Mouse (Mus musculus) kidney, adult 11 months (tissue): ENCODE measurements around the gene Simc1.
A peak's percentile ranks its signal among the peaks of the same experiment; 100 is the strongest.

Experiments used
- DNase-seq: peaks from one replicate; pipeline ENCODE4 v3.0.0; 2022

Gene Simc1

GRCm38 (mm10) chr13:54589996-54590951, 86.7 kb downstream of the Simc1 start, which contains the start of the genes Nop16 and Higd2a:
Gene Nop16, minus strand, starts transcription at chr13:54590090.
Gene Higd2a, plus strand, starts transcription at chr13:54590207.
- peak; percentile 99 for DNase-seq

- no peak for DNase-seq
These were observed 88.3 kb downstream of the Simc1 start for GRCm38 (mm10) chr13:54591776-54592356.

DNA sequence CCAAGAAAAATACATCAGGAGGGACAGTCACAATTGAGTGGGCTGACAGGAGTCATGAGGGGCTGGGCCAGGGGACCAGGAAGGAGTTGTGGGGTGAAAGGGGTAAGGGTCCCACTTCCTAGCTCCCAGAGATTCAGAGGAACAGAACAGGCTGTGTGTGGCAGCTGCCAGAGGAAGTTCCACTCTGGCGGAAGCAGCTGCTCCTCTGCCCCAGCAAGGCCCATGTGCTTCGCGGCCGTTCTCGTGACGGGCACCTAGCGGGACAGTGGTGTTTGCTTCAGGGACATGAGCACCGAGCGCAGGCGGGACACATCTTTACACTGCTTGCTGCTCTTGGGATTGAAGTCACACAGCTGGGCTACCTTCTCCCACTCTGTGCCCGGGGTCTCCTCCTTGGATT, 90.0 kb downstream of the Simc1 start:
- no peak for DNase-seq

DNA sequence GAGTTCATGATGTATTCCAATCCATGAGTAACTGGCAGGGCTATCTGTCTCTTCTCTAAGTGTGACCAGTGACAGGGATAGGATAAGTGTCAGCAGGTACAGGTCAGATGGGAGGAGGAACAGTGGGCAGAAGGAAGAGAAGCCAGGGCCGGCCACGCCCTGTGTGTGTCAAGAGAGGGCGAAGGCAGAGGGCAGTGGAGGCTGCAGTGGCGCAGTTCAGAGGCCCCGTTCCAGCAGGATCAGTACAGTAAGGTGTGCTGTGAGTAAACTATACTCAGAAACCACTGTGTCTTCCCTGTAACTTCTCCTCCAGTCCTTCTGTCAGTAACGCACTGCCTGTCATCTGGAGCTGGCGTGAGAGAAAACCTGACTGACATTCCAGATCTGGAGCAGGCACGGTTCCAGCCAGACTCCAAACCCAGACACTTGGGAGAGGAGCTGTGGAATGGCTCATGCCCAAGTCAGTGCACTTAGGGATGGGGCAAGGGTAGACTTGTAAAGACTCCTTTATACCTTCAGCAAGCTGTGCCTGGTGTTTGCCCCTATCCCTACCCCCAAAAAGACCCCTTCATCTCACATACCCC, 92.6 kb downstream of the Simc1 start:
- DNase-seq = no peak

- peak; percentile 55 for DNase-seq
These were observed 93.3 kb downstream of the Simc1 start for GRCm38 (mm10) chr13:54596870-54597269.

DNA sequence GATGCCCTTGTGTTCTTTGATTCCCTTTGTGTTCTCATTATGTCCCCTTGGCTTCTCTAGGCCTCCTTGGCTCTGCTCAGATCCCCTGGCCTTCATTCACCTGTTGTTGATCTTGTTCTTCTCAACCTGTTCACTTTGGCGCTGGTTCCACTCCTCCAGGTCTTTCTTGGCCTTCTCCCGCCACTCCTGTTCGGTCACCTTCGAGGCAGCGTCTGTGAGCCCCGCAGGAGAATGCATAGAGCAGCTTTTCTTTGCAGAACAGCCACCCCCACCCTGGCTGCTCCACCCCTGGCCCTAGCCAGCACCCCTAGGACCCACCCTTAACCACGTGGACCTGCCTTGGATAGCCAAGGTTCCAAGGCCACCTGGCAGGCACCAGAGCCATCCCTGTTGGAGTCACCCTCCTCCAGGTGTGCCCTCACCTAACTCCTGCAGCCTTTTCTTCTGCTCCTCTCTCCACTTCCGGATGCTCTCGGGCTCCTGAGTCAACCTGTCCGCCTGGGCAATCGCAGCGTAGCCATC, 95.1 kb downstream of the Simc1 start:
- no peak for DNase-seq
